Mouse (Mus musculus): ENCODE results near the gene Inpp4a.

The Inpp4a gene

GRCm38 (mm10) chr1:37357173-37357572, 57.5 kb downstream of the Inpp4a start:
- DNase-seq (ENCODE audit: low spot score), result no peak

- no peak for DNase-seq (ENCODE audit: low spot score)
Measured at GRCm38 (mm10) chr1:37358621-37359020, 59.0 kb downstream of the Inpp4a start.

GRCm38 (mm10) chr1:37359395-37360092, 59.9 kb downstream of the Inpp4a start:
- no peak for DNase-seq (ENCODE audit: low spot score)

DNA sequence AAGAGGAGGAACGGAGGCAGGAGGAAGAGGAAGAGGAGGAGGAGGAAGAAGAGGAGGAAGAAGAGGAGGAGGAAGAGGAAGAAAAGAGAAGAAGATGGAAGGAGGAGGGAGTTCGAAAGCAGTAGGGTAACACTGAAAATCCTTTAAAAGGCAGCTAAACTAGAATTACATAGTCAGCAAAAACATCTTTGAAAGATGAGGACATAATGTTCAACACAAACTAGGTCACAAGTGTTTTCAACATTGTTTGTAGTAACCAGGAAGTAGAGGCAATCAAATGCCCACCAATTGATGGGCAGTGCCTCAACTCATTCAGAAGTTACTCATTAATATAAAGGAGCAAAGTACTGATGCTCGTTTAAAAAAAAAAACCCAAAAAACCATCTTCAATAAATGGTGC, 61.1 kb downstream of the Inpp4a start:
- DNase-seq (ENCODE audit: low spot score), result no peak

DNA sequence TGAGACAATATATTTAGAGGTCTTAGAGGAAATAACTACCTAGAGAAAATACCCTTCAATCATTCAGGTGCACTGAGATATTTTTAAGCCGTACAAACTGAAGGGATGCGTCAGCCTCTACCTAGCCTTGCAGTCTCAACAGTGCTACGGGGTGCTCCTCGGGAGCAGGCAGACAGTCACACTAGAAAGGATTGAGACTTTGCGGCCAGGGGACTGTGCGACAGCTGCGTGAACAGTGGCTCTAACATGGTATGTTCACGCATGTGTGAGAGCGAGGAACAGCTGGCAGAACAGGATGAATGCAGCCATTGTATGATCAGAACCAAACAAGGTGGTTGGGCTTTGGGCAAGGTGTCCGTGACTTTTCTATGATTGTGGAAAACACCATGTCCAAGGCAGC, 63.1 kb downstream of the Inpp4a start:
- DNase-seq (ENCODE audit: low spot score), result no peak

DNA sequence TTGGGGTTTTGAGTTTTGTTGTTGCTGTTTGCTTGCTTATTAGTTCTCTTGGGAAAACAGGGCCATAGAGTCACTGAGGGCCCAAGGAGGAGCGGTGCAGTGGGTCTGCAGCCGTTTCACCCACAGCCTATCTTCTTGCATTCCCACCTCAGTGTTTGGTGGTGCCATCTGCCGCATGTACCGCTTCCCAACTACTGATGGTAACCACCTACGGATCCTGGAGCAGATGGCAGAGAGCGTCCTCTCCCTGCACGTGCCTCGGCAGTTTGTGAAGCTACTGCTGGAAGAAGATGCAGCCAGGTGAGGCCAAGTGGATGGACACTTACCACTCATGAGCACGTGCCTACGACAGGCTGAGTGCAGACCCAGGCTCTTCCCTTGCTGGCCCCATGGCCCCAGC, 68.5 kb downstream of the Inpp4a start:
- no peak for DNase-seq (ENCODE audit: low spot score)

GRCm38 (mm10) chr1:37368768-37369385, 69.2 kb downstream of the Inpp4a start:
- DNase-seq (ENCODE audit: low spot score), result no peak

DNA sequence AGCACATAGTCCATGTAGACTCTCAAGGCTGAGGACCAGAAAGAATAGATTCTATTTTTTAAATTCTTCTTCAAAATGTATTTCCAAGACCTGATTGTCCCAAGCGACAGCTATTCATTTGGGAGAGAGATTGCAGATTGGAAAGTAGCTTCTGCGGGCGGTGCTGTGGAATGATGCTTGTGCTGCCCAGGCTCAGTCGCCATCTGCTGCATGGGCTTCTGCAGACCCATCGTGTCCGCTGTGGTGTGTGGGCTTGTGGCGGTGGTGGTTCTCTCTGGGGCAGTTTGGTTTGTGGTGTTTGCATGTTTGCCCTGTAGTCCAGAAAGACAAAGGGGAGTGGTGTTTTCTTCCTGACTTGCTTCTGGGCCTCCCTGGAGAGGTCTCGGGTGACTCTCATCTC, 76.5 kb downstream of the Inpp4a start:
- no peak for DNase-seq (ENCODE audit: low spot score)

GRCm38 (mm10) chr1:37376751-37377150, 77.1 kb downstream of the Inpp4a start:
- no peak for DNase-seq (ENCODE audit: low spot score)

DNA sequence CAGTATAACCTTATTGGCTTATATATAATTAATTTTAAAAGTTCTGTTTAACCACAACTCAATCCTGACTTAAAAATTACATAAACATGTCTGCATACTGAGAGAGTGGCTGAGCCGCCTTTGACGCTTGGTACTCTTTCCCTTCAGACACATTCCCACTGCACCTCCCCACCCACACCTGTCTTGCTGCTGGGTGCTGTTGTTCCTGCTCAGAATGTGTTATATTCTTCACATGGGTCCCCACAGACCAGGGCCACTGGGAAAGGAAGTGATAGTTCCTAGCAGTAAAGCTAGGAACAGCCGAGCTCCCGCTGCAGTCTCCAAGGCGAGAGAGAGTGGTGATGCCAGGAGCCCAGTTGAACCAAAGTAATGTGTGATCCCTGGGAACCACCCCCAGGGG, 78.4 kb downstream of the Inpp4a start:
- DNase-seq (ENCODE audit: low spot score), result no peak

DNA sequence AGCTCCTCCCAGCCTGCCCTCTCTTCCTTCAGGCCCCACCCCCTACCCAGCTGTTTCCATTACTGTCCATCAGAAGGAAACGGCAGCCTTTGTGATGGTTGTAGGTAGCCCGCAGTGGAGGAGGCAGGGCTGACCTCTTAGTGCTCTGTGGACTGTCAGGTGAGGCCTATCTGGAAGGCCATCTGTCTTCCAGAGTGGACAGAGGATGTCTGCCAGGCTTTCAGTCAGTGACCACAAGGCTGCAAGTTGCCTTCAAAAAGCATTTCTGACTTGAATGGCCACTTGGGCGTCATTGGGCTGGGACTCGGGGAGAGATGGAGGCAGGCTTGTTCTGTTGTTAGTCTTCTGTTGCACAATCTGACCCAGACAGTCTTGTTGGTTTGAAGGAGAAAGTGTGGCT, 79.9 kb downstream of the Inpp4a start:
- no peak for DNase-seq (ENCODE audit: low spot score)

DNA sequence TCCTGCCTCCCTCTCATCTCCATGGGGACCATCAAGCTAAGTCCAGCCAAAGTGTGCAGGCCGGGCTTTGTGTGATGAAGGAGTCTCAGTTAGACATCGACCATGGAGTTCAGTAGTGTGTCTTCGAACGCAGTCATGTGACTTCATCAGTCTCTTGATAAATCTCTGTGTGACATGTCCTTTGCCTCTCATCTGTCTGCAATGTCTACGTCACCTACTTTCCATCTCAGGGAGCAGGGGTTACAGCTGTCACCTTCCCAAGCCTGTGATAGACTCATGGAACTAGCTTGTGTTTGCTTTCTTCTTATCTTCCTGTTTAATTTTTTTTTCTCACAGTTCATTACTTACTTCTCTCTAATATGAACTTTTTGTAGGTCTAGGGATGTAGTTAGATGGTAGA, 81.2 kb downstream of the Inpp4a start:
- DNase-seq (ENCODE audit: low spot score), result no peak

GRCm38 (mm10) chr1:37384304-37384703, 84.6 kb downstream of the Inpp4a start:
- DNase-seq (ENCODE audit: low spot score), result no peak

DNA sequence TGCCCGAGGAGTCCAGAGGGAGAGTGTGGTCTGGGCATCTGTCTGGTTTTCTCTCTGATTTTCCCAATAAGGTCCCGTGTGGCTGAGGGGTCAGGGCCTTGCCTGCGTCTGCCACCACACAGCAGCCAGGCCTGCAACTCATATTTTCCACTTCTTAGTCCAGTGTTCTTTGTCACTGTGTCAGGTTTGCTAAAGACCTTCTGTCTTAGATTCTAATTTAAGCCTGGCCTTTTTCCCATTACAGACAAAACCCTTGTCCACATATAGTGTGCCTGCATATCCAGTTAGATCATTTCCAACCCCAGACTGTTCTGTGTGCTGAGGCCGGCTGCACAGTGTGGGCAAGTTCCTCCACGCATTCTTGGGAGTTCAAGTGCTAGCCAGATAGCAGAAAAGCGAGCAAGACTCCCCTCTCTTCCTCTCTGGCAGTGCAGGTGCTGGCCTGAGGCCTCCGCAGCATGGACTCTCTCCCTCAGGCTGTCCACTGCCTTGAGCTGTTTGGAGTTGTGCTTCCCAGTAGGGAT, 86.8 kb downstream of the Inpp4a start:
- DNase-seq (ENCODE audit: low spot score), result no peak

GRCm38 (mm10) chr1:37393174-37393573, 93.5 kb downstream of the Inpp4a start:
- DNase-seq (ENCODE audit: low spot score), result peak; percentile 32

DNA sequence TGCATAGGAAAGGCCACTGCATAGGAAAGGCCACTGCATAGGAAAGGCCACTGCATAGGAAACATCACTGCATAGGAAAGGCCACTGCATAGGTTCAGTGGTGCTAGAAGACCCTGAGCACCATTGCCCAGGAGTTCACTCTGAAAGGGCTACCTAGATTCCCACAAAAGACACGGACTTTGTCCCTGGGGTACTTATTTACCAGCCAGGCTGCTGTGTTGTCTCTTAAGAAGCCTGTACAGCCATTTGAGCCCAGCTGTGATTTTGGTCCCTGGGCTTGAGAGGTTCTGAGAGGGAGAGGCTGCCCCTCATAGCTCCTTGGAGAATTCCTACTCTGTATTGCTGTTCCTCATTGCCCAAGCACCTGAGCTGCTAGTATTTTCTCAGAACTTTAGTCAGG, 96.8 kb downstream of the Inpp4a start:
- DNase-seq (ENCODE audit: low spot score), result no peak

DNA sequence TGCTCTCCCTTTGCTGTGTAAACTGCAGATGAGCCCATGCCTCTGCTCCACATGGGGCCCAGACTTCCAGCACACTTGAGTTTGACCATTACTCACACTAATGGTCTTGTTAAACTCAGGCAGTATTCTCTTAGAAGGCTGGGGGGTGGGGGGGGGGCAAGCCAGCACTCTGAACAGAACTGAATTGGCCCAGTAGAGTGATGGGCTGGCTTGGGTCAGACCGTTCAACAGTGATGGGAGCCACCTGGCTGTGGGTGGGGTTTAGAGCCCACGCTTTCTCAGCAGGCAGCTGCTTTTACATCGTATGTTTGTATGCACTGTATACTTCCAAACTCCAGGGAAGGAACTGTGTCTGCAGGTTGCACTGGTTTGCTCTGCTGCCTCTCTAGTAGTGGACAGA, 99.3 kb downstream of the Inpp4a start:
- DNase-seq (ENCODE audit: low spot score), result no peak

DNA sequence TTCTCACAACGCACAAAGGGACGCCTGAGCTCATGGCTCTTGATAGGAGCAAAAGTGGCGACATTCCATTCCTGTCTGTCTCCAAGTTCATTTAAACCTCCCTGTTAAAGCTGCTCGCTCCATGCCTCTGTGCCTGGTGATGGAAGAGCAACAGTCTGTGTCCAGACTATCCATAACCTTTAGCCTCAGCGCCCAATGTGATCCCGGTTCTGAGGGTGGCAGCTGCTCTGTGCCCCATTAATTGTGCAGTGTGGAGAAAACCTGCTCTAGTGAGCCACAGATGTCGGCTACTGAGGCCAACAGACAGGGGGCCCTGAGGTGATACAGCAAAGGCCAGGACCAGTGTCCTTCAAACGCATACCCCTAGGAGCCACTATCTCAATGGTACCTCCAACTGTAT, 100.1 kb downstream of the Inpp4a start:
- DNase-seq (ENCODE audit: low spot score), result no peak

DNA sequence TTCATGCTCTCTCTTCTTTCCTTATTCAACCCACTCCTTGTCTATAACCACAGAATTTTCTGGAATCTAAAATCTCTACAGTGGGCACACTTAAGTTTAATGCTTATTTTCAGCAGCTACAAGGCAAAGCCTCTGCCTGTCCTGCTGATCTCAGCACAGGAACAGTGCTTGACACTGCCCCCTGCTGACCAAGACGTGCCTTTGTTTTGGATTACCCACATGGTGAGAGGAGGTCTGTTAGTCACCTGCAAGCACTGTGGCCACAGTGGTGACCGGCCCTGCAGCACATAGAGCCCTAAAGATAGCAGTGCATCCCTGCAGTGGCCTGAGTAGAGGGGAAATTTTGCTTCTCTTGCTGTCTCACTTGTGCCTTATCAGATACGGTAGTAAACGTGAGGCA, 102.0 kb downstream of the Inpp4a start:
- peak; percentile 32 for DNase-seq (ENCODE audit: low spot score)

GRCm38 (mm10) chr1:37405137-37405536, 105.5 kb downstream of the Inpp4a start:
- no peak for DNase-seq (ENCODE audit: low spot score)

- no peak for DNase-seq (ENCODE audit: low spot score)
Measured at GRCm38 (mm10) chr1:37407228-37407627, 107.6 kb downstream of the Inpp4a start.

GRCm38 (mm10) chr1:37408059-37408458, 108.4 kb downstream of the Inpp4a start:
- no peak for DNase-seq (ENCODE audit: low spot score)

DNA sequence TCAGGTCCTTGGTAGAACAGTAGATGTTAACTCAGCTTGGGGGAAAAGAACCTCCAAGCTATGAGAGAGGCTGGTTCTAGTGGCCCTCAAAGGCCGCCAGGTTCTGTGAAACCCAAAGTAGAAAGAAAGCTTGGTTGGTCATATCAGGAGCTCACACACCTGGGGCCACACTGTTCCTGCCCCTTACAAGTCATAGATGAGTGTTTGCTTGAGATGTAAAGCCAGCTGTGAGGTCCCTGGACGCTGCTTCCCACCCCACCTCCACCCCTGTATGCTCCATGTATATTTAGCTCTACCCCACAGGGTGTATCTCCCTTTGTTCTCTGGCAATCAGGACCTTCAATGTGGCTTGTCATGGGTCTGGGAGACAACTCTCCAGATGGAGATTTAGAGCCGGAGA, 109.0 kb downstream of the Inpp4a start:
- DNase-seq (ENCODE audit: low spot score), result no peak

GRCm38 (mm10) chr1:37409647-37410046, 110.0 kb downstream of the Inpp4a start:
- no peak for DNase-seq (ENCODE audit: low spot score)
